Mouse (Mus musculus): ENCODE measurements around the gene Ovol2. TPM values are rescaled to one million over a fixed set of nuclear protein-coding genes. Genes with fewer than 3 reads are reported as not detected.
"Not testable (repeated sequence)": the region's sequence is repeated elsewhere in the genome, so short reads cannot be mapped to it uniquely, and the experiment has no call there.

Ovol2 gene
- under 1 TPM; 0.35 to 0.91 TPM for total RNA-seq (2021)
- long read RNA-seq, experiment 1, partial matches to known transcripts: 1 of 1 reads
- long read RNA-seq, experiment 1, other reads (novel, unspliced or antisense): 0 of 1 reads
- long read RNA-seq, experiment 2: 0 reads

- DNase-seq (ENCODE audit: low spot score in 2 of 2): no peak
Measured at GRCm38 (mm10) chr2:144331401-144332302, at the start of gene Ovol2. Gene Ovol2 (minus strand): TSS chr2:144332146.

- DNase-seq (ENCODE audit: low spot score in 2 of 2): no peak
Measured at GRCm38 (mm10) chr2:144381741-144382140, 49.8 kb upstream of the Ovol2 start.

- DNase-seq (ENCODE audit: low spot score in 2 of 2): no peak
Measured at GRCm38 (mm10) chr2:144381293-144381692, 49.3 kb upstream of the Ovol2 start.

- DNase-seq (ENCODE audit: low spot score in 2 of 2): no peak
Measured at GRCm38 (mm10) chr2:144375063-144375703, 43.2 kb upstream of the Ovol2 start.

GRCm38 (mm10) chr2:144373063-144373462 is 41.1 kb upstream of the Ovol2 start:
- DNase-seq (ENCODE audit: low spot score in 2 of 2): peak in 1 of 2 experiments; percentile 66

GRCm38 (mm10) chr2:144371566-144371965 is 39.6 kb upstream of the Ovol2 start:
- DNase-seq (ENCODE audit: low spot score in 2 of 2): no peak

GRCm38 (mm10) chr2:144369511-144369910 is 37.6 kb upstream of the Ovol2 start:
- DNase-seq (ENCODE audit: low spot score in 2 of 2): no peak

GRCm38 (mm10) chr2:144369020-144369421 is 37.1 kb upstream of the Ovol2 start:
- no peak for DNase-seq (ENCODE audit: low spot score in 2 of 2)

GRCm38 (mm10) chr2:144368400-144369019 is 36.6 kb upstream of the Ovol2 start, which contains the start of the genes Kat14 and Pet117:
Gene Kat14 (plus strand): TSS chr2:144368983.
Gene Pet117 (plus strand): TSS chr2:144368996.
- DNase-seq (ENCODE audit: low spot score in 2 of 2): peak; percentile 91 to 92

GRCm38 (mm10) chr2:144352843-144353242 is 20.9 kb upstream of the Ovol2 start:
- no peak for DNase-seq (ENCODE audit: low spot score in 2 of 2)

- no peak for DNase-seq (ENCODE audit: low spot score in 2 of 2)
Measured at GRCm38 (mm10) chr2:144348525-144348924, 16.6 kb upstream of the Ovol2 start.

- DNase-seq (ENCODE audit: low spot score in 2 of 2): no peak
Measured at GRCm38 (mm10) chr2:144343158-144343557, 11.2 kb upstream of the Ovol2 start.

- DNase-seq (ENCODE audit: low spot score in 2 of 2): not testable (repeated sequence)
Measured at GRCm38 (mm10) chr2:144338149-144338548, 6.2 kb upstream of the Ovol2 start.

GRCm38 (mm10) chr2:144337701-144338100 is 5.8 kb upstream of the Ovol2 start:
- no peak for DNase-seq (ENCODE audit: low spot score in 2 of 2)

GRCm38 (mm10) chr2:144337230-144337629 is 5.3 kb upstream of the Ovol2 start:
- no peak for DNase-seq (ENCODE audit: low spot score in 2 of 2)

- no peak for DNase-seq (ENCODE audit: low spot score in 2 of 2)
Measured at GRCm38 (mm10) chr2:144333138-144333842, 1.3 kb upstream of the Ovol2 start.

GRCm38 (mm10) chr2:144332486-144332885 is 540 bp upstream of the Ovol2 start:
- DNase-seq (ENCODE audit: low spot score in 2 of 2): no peak

GRCm38 (mm10) chr2:144330960-144331371 is 980 bp downstream of the Ovol2 start:
- peak in 1 of 2 experiments; percentile 10 for DNase-seq (ENCODE audit: low spot score in 2 of 2)

- DNase-seq (ENCODE audit: low spot score in 2 of 2): no peak
Measured at GRCm38 (mm10) chr2:144330352-144330959, 1.5 kb downstream of the Ovol2 start.

GRCm38 (mm10) chr2:144329937-144330336 is 2.0 kb downstream of the Ovol2 start:
- DNase-seq (ENCODE audit: low spot score in 2 of 2): no peak

All from layer of hippocampus, postnatal 14 days (tissue).